Mouse (Mus musculus) erythroblast, embryonic 14.5 days (primary cell): Measurements from ENCODE around the gene Diablo. TPM values are rescaled to one million over a fixed set of nuclear protein-coding genes. Genes with fewer than 3 reads are reported as not detected.

Source experiments
- H3K27me3 ChIP-seq: 2 replicates; pipeline ENCODE4 v1.6.1; 2012; ENCODE audit warnings: inconsistent platforms; ENCODE audit not compliant: control insufficient read depth
- H3K36me3 ChIP-seq: 2 replicates; pipeline ENCODE4 v1.6.1; 2012; ENCODE audit warnings: mild to moderate bottlenecking, inconsistent platforms; ENCODE audit not compliant: control insufficient read depth
- H3K4me1 ChIP-seq: 2 replicates; pipeline ENCODE4 v1.6.1; 2012; ENCODE audit warnings: inconsistent platforms; ENCODE audit not compliant: control insufficient read depth
- H3K4me3 ChIP-seq: replicated peaks from 2 replicates; pipeline ENCODE3; 2012; ENCODE audit warnings: moderate library complexity, mild to moderate bottlenecking, inconsistent platforms
- H3K9me3 ChIP-seq: 2 replicates; pipeline ENCODE4 v1.6.1; 2012; ENCODE audit warnings: low read length, inconsistent platforms, mixed read lengths; ENCODE audit not compliant: control insufficient read depth
- GATA1 ChIP-seq: IDR thresholded peaks from 2 replicates; pipeline ENCODE4 v1.6.1; 2012; ENCODE audit warnings: low read length, inconsistent platforms, mixed read lengths
- TAL1 ChIP-seq: IDR thresholded peaks from 3 replicates; pipeline ENCODE4 v1.6.1; 2012; ENCODE audit warnings: low read length, inconsistent platforms, mixed read lengths
- polyA plus RNA-seq: library from polyadenylated mRNA; stranded (reverse); fragments of >175 nt; gene quantifications from 2 replicates; pipeline ENCODE4 v1.2.3, GENCODE M21; 2012

Diablo gene
- polyA plus RNA-seq, 1 experiment, result 0.62 TPM

- H3K4me1 ChIP-seq, result peaks cover 28% of the 10 kb centered on the region
- no peak within 1 kb of the TSS for H3K4me3 ChIP-seq
- H3K9me3 ChIP-seq, result no peaks in the 10 kb centered on the region
- H3K36me3 ChIP-seq, result peaks cover 20% of the 10 kb centered on the region
- peaks cover 47% of the 10 kb centered on the region for H3K27me3 ChIP-seq
- TF ChIP-seq GATA1 (no peak), TAL1 (no peak)
Measured at GRCm38 (mm10) chr5:123510160-123510559, 13.8 kb downstream of the Diablo start, which contains the start of gene B3gnt4. Gene B3gnt4, plus strand, starts transcription at chr5:123510460.

DNA sequence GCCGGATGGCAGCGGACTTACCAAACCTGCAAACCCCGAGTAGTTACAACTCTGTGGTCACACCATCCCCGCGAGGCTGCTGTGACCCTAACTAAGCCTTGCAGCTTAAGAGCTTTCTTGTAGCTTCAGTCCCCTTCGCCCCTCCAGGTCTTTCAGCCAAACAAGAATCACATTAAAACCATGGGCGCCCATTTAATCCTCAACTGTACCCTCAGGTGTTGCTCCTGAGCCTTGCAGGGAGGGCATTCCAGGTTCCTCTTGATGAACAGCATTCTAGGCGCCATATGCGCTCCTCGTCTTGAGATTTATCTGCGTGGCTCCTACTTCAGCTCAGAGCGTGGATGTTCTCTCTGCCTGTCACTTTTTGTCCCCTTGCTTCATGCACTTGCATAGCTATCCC, 15.1 kb downstream of the Diablo start:
- H3K4me1 ChIP-seq, result peaks cover 28% of the 10 kb centered on the region

GRCm38 (mm10) chr5:123507936-123508723, 15.8 kb downstream of the Diablo start:
- Histone ChIP-seq H3K9me3 (no peaks in the 10 kb centered on the region), H3K27me3 (peaks cover 57% of the 10 kb centered on the region), H3K4me3 (peak overlapping the region; percentile 54), H3K4me1 (peaks cover 28% of the 10 kb centered on the region), H3K36me3 (peaks cover 14% of the 10 kb centered on the region)
- TF ChIP-seq GATA1 (no peak), TAL1 (no peak)

More for the DNA sequence above, 15.1 kb downstream of the Diablo start:
- Histone ChIP-seq H3K4me3 (peak overlapping the region; percentile 54), H3K36me3 (peaks cover 17% of the 10 kb centered on the region), H3K27me3 (peaks cover 53% of the 10 kb centered on the region), H3K9me3 (no peaks in the 10 kb centered on the region)
- TF ChIP-seq TAL1 (no peak), GATA1 (no peak)

- peaks cover 45% of the 10 kb centered on the region for H3K27me3 ChIP-seq
- no peaks in the 10 kb centered on the region for H3K9me3 ChIP-seq
Measured at GRCm38 (mm10) chr5:123501973-123502372, 22.0 kb downstream of the Diablo start.

GRCm38 (mm10) chr5:123499717-123500116, 24.3 kb downstream of the Diablo start:
- Histone ChIP-seq H3K27me3 (peaks cover 29% of the 10 kb centered on the region), H3K4me3 (no peak overlapping the region), H3K9me3 (no peaks in the 10 kb centered on the region), H3K4me1 (peaks cover 6% of the 10 kb centered on the region), H3K36me3 (no peaks in the 10 kb centered on the region)
- TF ChIP-seq GATA1, result no peak

More at GRCm38 (mm10) chr5:123501973-123502372, 22.0 kb downstream of the Diablo start:
- H3K4me3 ChIP-seq, result no peak overlapping the region
- H3K36me3 ChIP-seq, result no peaks in the 10 kb centered on the region
- TF ChIP-seq TAL1, result no peak
- TF ChIP-seq GATA1, result no peak
- peaks cover 6% of the 10 kb centered on the region for H3K4me1 ChIP-seq

DNA sequence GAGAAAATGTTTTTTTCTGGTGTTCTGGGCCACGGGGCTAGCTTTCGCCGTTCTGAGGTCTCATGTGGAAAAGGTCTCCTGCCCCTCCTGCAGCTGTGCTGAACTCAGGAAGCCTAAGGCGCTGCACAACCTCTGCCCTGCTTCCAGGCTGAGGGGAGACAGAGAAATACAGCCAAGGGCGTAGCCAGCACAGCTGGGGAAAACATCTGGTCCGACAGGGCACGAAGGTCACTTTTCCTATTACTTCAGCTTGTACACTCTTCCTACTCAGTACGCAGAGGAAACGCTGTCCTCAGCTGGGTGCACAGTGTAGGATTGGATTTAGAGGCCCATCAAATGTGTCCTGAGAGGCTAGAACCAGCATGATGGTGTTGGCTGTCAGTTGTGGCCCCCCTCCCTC, 34.0 kb downstream of the Diablo start:
- TF ChIP-seq GATA1 (no peak), TAL1 (no peak)
- H3K4me1 ChIP-seq, result no peaks in the 10 kb centered on the region
- H3K9me3 ChIP-seq, result no peaks in the 10 kb centered on the region
- H3K36me3 ChIP-seq, result no peaks in the 10 kb centered on the region
- H3K4me3 ChIP-seq, result no peak overlapping the region
- peaks cover 17% of the 10 kb centered on the region for H3K27me3 ChIP-seq

DNA sequence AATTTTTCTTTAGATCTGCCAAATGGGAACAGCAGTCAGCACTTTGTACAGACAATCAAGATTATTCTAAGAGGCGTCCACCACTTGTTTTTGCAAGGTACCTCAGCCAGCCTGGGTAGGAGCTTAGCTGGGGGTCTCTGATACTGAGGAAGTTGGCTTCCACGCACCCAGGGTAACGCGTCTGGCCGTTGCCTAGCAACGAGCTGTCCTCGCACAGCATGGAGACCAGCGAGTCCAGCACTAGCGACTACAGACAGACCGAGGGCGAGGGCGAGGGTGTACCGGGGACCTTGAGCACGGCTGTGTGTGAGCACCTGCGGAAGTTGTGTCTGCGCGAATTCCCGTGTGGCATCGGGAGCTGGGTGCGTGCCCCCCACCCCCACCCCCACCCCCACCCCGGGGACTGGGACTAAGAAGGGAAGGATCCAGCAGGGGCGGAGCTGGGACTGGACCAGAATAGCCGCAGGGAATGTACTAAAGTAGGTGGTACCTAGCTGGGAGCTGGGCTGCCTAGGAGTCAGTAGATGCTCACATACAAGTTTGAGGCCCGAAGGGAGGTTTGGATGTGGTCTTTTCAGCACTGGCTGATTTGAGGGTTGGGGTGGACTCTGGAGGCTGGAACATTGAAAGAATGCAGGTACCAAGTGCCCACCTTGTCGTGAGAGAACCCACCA, 34.7 kb downstream of the Diablo start, which contains the start of the genes Lrrc43 and Il31:
Lrrc43 (plus strand) TSS at position 194 of the 674 bp plus-strand sequence.
Il31 (minus strand) TSS at position 378 of the 674 bp plus-strand sequence.
- TF ChIP-seq GATA1, result no peak
- no peak for TF ChIP-seq TAL1
- H3K4me1 ChIP-seq, result no peaks in the 10 kb centered on the region
- H3K9me3 ChIP-seq, result no peaks in the 10 kb centered on the region
- peaks cover 17% of the 10 kb centered on the region for H3K27me3 ChIP-seq
- H3K36me3 ChIP-seq, result no peaks in the 10 kb centered on the region
- no peak within 1 kb of the TSS for H3K4me3 ChIP-seq

GRCm38 (mm10) chr5:123487659-123488395, 36.1 kb downstream of the Diablo start:
- Histone ChIP-seq H3K27me3 (peaks cover 17% of the 10 kb centered on the region), H3K9me3 (no peaks in the 10 kb centered on the region), H3K4me1 (no peaks in the 10 kb centered on the region), H3K36me3 (no peaks in the 10 kb centered on the region), H3K4me3 (no peak overlapping the region)
- TF ChIP-seq GATA1 (no peak), TAL1 (no peak)
